Mouse (Mus musculus): ENCODE measurements at regions not wholly inside any gene's neighbourhood (a gene's known extent, or its start where the extent isn't known, plus 50 kb on each side); places are given as distances from the start of the nearest gene placed in this dataset.

DNA sequence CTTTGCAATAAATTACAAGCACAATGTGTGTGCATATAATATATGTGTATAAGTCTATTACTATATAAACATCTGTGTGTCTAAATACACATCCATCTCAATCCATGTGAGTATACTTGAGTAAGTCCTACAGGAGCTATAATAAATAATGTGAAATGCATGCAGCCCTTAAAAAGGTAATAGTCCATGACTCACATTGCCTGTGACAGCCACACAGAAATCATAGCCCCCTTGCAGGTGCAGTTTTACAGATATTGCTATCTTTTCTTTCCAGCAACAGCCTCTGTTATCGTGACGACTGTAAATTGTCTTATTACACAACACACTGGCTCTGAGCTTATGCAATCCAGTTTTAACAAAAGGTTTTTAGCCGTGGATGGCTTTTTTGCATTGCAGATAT is 67.0 kb upstream of the 2610301B20Rik start:
- H3K4me3 ChIP-seq (ENCODE audit: insufficient read depth, low read length) = no peak overlapping the region
- no peak for TF ChIP-seq POLR2A (IDR thresholded peaks at IDR 0.05; ENCODE audit: borderline replicate concordance, low read depth, low read length)
- no peak for TF ChIP-seq CTCF (IDR thresholded peaks at IDR 0.05; ENCODE audit: low read depth, low read length)
- no peaks in the 10 kb centered on the region for H3K4me1 ChIP-seq (ENCODE audit: control insufficient read depth, insufficient read depth, low read length)
- H3K27ac ChIP-seq (ENCODE audit: insufficient read depth, low read depth, low read length) = no peak overlapping the region

DNA sequence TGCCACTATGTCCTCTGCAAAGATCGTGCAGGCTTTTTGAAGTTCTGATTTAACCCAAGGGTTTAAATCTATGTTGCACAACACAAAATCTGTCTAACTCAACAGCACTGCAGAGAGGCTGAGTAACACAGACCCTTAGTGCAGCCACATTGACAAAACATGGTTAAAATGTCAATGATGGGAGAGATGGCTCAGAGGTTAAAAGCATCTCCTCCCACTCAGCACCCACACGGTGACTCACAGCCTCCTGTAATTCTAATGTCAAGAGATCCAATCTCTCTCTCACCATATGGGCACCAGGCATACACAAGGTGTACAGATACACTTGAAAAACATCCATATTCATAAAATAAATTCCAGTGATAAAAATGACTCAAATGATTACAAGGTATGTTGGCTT is 61.4 kb upstream of the 2610301B20Rik start:
- H3K4me3 ChIP-seq (ENCODE audit: insufficient read depth, low read length) = no peak overlapping the region
- H3K27ac ChIP-seq (ENCODE audit: insufficient read depth, low read depth, low read length) = no peak overlapping the region
- no peaks in the 10 kb centered on the region for H3K4me1 ChIP-seq (ENCODE audit: control insufficient read depth, insufficient read depth, low read length)
- TF ChIP-seq CTCF (IDR thresholded peaks at IDR 0.05; ENCODE audit: low read depth, low read length) (no peak), POLR2A (IDR thresholded peaks at IDR 0.05; ENCODE audit: borderline replicate concordance, low read depth, low read length) (no peak)
